Mouse (Mus musculus) thymus, adult 2 months (tissue): ENCODE data around the gene Cdca3.

Source experiments
- CTCF ChIP-seq: fragments of 200-500 bp; IDR thresholded peaks from 2 replicates; pipeline ENCODE4 v1.5.1; 2012; ENCODE audit warnings: mild to moderate bottlenecking, control low read depth, low read length, moderate library complexity, borderline replicate concordance; ENCODE audit not compliant: control insufficient read depth, poor library complexity, insufficient read depth; ENCODE audit errors: extremely low read depth
- POLR2A ChIP-seq: fragments of 200-500 bp; IDR thresholded peaks from 2 replicates; pipeline ENCODE4 v1.6.1; 2012; ENCODE audit warnings: mild to moderate bottlenecking, low read length, control low read depth, moderate library complexity; ENCODE audit not compliant: control insufficient read depth, poor library complexity, insufficient read depth; ENCODE audit errors: extremely low read depth

DNA sequence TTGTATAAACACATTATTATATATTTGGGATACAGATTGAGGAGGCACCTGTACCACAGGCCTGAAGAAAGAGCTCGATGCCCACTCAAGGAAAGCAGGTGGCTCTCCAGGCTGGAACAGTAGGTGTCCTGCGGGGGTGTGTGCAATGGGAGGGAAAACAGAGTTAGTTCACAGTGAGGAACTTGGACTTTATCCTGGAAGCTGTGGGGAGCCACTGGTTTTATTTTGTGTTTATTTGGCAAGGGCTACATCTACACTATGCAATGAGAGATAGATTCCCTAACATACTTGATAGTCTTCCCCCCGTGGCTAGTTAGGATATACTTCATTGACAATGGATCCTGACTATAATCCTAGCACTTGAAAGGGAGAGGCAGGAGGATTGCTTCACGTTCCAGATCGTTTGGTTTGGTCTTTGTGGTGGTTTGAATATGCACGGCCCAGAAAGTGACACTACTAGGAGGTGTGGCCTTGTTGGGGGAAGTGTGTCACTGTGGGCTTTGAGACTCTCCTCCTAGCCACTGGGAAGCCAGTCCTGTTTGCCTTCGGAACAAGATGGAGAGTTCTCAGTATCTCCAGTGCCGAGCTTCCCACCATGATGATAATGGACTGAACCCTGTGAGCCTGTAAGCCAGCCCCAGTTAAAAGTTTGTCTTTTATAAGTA is 42.5 kb upstream of the Cdca3 start:
- TF ChIP-seq POLR2A (no peak), CTCF (no peak)
